Mouse (Mus musculus) kidney, postnatal 14 days (tissue): ENCODE data around the gene Brd4.

Experiments
- DNase-seq: peaks from one replicate; pipeline ENCODE4 v3.0.0; 2022; ENCODE audit warnings: mixed read lengths

The Brd4 gene

GRCm38 (mm10) chr17:32284262-32285137 is at the start of gene Brd4:
Brd4 (minus strand) TSS chr17:32284722.
- DNase-seq, result peak; percentile 94

- DNase-seq, result no peak
Observed at GRCm38 (mm10) chr17:32333675-32334303, 49.3 kb upstream of the Brd4 start.

- DNase-seq, result no peak
Observed at GRCm38 (mm10) chr17:32327501-32327900, 43.0 kb upstream of the Brd4 start.

- no peak for DNase-seq
Observed at GRCm38 (mm10) chr17:32322809-32323208, 38.3 kb upstream of the Brd4 start.

- no peak for DNase-seq
Observed at GRCm38 (mm10) chr17:32321836-32322235, 37.3 kb upstream of the Brd4 start.

GRCm38 (mm10) chr17:32321390-32321734 is 36.8 kb upstream of the Brd4 start:
- DNase-seq, result no peak

- peak; percentile 99 for DNase-seq
Observed at GRCm38 (mm10) chr17:32320597-32321389, 36.3 kb upstream of the Brd4 start, which contains the start of gene Akap8. Akap8 (minus strand) TSS chr17:32321238.

GRCm38 (mm10) chr17:32319950-32320349 is 35.4 kb upstream of the Brd4 start:
- DNase-seq, result peak; percentile 11

- DNase-seq, result no peak
Observed at GRCm38 (mm10) chr17:32317708-32318107, 33.2 kb upstream of the Brd4 start.

- DNase-seq, result no peak
Observed at GRCm38 (mm10) chr17:32317032-32317431, 32.5 kb upstream of the Brd4 start.

GRCm38 (mm10) chr17:32315560-32315959 is 31.0 kb upstream of the Brd4 start:
- DNase-seq, result no peak

- DNase-seq, result no peak
Observed at GRCm38 (mm10) chr17:32313892-32314291, 29.4 kb upstream of the Brd4 start.

- no peak for DNase-seq
Observed at GRCm38 (mm10) chr17:32312801-32313200, 28.3 kb upstream of the Brd4 start.

- DNase-seq, result no peak
Observed at GRCm38 (mm10) chr17:32307963-32308362, 23.4 kb upstream of the Brd4 start.

GRCm38 (mm10) chr17:32298125-32298524 is 13.6 kb upstream of the Brd4 start:
- DNase-seq, result no peak

GRCm38 (mm10) chr17:32295901-32296300 is 11.4 kb upstream of the Brd4 start:
- DNase-seq, result no peak

GRCm38 (mm10) chr17:32295160-32295559 is 10.6 kb upstream of the Brd4 start:
- no peak for DNase-seq

- no peak for DNase-seq
Observed at GRCm38 (mm10) chr17:32285138-32285670, 682 bp upstream of the Brd4 start.

GRCm38 (mm10) chr17:32283771-32284221 is 726 bp downstream of the Brd4 start:
- peak; percentile 78 for DNase-seq

- DNase-seq, result peak; percentile 33
Observed at GRCm38 (mm10) chr17:32283341-32283740, 1.2 kb downstream of the Brd4 start.

GRCm38 (mm10) chr17:32281611-32282310 is 2.8 kb downstream of the Brd4 start:
- DNase-seq, result no peak

GRCm38 (mm10) chr17:32281126-32281525 is 3.4 kb downstream of the Brd4 start:
- DNase-seq, result no peak
